9 mouse cellular contexts compared by ENCODE assay signal in genomic region chr10:96722491-96722890, GRCm38 (mm10).
DNase-seq lines count a peak whose midpoint lies in the region; ATAC-seq and TF ChIP-seq lines count a peak whose summit lies in the region.
"Had no signal": no experiment of that assay in that cellular context is flagged by ENCODE, and none has a peak within 500 bp of the region (broad histone marks: within the 10 kb centered on the region; RNA-seq: fewer than 3 reads in every experiment).

No protein-coding gene starts in this region.

- TF ChIP-seq CTCF in ES-Bruce4 (IDR thresholded peaks at IDR 0.05; ENCODE audit: low read depth, low read length) = no peak

- no peak overlapping the region for H3K4me3 ChIP-seq in ES-Bruce4 (ENCODE audit: low read depth, low read length)
- H3K4me3 ChIP-seq in forebrain, embryonic 12.5 days (replicated peaks) = no peak overlapping the region
- no peak overlapping the region for H3K4me3 ChIP-seq in hindbrain, embryonic 11.5 days (ENCODE audit: low read depth, low read length)
- H3K4me3 ChIP-seq in limb, embryonic 12.5 days (replicated peaks) = no peak overlapping the region
- no peak overlapping the region for H3K4me3 ChIP-seq in midbrain, embryonic 12.5 days
- H3K4me3 ChIP-seq: erythroblast, embryonic 14.5 days had no signal

- TF ChIP-seq POLR2A in ES-Bruce4 (IDR thresholded peaks at IDR 0.05; ENCODE audit: insufficient read depth, low read length) = peak; percentile 69

- no peak overlapping the region for H3K4me2 ChIP-seq in forebrain, embryonic 12.5 days
- H3K4me2 ChIP-seq in hindbrain, embryonic 11.5 days (replicated peaks; ENCODE audit: low read depth, low read length) = no peak overlapping the region
- H3K4me2 ChIP-seq in limb, embryonic 12.5 days = no peak overlapping the region
- H3K4me2 ChIP-seq in midbrain, embryonic 12.5 days (replicated peaks) = no peak overlapping the region

- TF ChIP-seq EP300 in ES-Bruce4 (IDR thresholded peaks at IDR 0.05; ENCODE audit: insufficient read depth, low read depth, low read length) = peak; percentile 92

- 31% methylated on average over 9 of the region's 9 CpGs for WGBS in forebrain, embryonic 12.5 days
- WGBS in hindbrain, embryonic 11.5 days = 32% methylated on average over 9 of the region's 9 CpGs
- WGBS in limb, embryonic 12.5 days = 21% methylated on average over 9 of the region's 9 CpGs
- WGBS in midbrain, embryonic 12.5 days = 30% methylated on average over 9 of the region's 9 CpGs

- ATAC-seq in forebrain, embryonic 12.5 days (ENCODE audit: low FRiP score) = peak; percentile 92
- ATAC-seq in hindbrain, embryonic 11.5 days (ENCODE audit: low FRiP score) = peak; percentile 86
- peak; percentile 83 for ATAC-seq in limb, embryonic 12.5 days (ENCODE audit: insufficient number of reproducible peaks, insufficient read depth, low FRiP score, low TSS enrichment, low read depth)
- ATAC-seq in midbrain, embryonic 12.5 days (ENCODE audit: low FRiP score, low read depth) = peak; percentile 86

- no peaks in the 10 kb centered on the region for H3K36me3 ChIP-seq in ES-Bruce4 (ENCODE audit: control insufficient read depth, insufficient read depth, low read length, poor library complexity, severe bottlenecking)
- no peaks in the 10 kb centered on the region for H3K36me3 ChIP-seq in forebrain, embryonic 12.5 days (replicated peaks)
- no peaks in the 10 kb centered on the region for H3K36me3 ChIP-seq in hindbrain, embryonic 11.5 days (ENCODE audit: control insufficient read depth, insufficient read depth, low read length)
- no peaks in the 10 kb centered on the region for H3K36me3 ChIP-seq in limb, embryonic 12.5 days
- no peaks in the 10 kb centered on the region for H3K36me3 ChIP-seq in midbrain, embryonic 12.5 days

- H3K27ac ChIP-seq in ES-Bruce4 (ENCODE audit: insufficient read depth, low read length) = peak overlapping the region; percentile 97
- 0 out of 2 replicates have a peak overlapping the region, but pooled peaks have one; percentile 26 for H3K27ac ChIP-seq in forebrain, embryonic 12.5 days
- no peak overlapping the region for H3K27ac ChIP-seq in hindbrain, embryonic 11.5 days (ENCODE audit: low read depth, low read length)
- H3K27ac ChIP-seq in limb, embryonic 12.5 days = peak overlapping the region; percentile 7; the same call in 1 of the 2 replicates
- H3K27ac ChIP-seq in midbrain, embryonic 12.5 days (replicated peaks) = no peak overlapping the region

- no peaks in the 10 kb centered on the region for H3K27me3 ChIP-seq in ES-Bruce4 (ENCODE audit: control insufficient read depth, insufficient read depth, low read length, poor library complexity, severe bottlenecking)
- no peaks in the 10 kb centered on the region for H3K27me3 ChIP-seq in forebrain, embryonic 12.5 days
- no peaks in the 10 kb centered on the region for H3K27me3 ChIP-seq in hindbrain, embryonic 11.5 days (ENCODE audit: control insufficient read depth, insufficient read depth, low read length)
- H3K27me3 ChIP-seq in limb, embryonic 12.5 days = no peaks in the 10 kb centered on the region
- peaks cover 3% of the 10 kb centered on the region; the same call in 1 of the 2 replicates for H3K27me3 ChIP-seq in midbrain, embryonic 12.5 days

- peak overlapping the region; percentile 33 for H3K9ac ChIP-seq in ES-Bruce4 (ENCODE audit: low read depth, poor library complexity, severe bottlenecking)
- H3K9ac ChIP-seq in forebrain, embryonic 12.5 days = no peak overlapping the region
- H3K9ac ChIP-seq in hindbrain, embryonic 11.5 days (ENCODE audit: low read depth, low read length) = no peak overlapping the region
- no peak overlapping the region for H3K9ac ChIP-seq in limb, embryonic 12.5 days (replicated peaks)
- H3K9ac ChIP-seq in midbrain, embryonic 12.5 days (replicated peaks) = no peak overlapping the region

- no peaks in the 10 kb centered on the region for H3K9me3 ChIP-seq in ES-Bruce4 (replicated peaks; ENCODE audit: control insufficient read depth, insufficient read depth, low read length, poor library complexity, severe bottlenecking)
- H3K9me3 ChIP-seq in forebrain, embryonic 12.5 days = no peaks in the 10 kb centered on the region
- H3K9me3 ChIP-seq in hindbrain, embryonic 11.5 days (ENCODE audit: control insufficient read depth, low read length) = no peaks in the 10 kb centered on the region
- no peaks in the 10 kb centered on the region for H3K9me3 ChIP-seq in limb, embryonic 12.5 days
- no peaks in the 10 kb centered on the region for H3K9me3 ChIP-seq in midbrain, embryonic 12.5 days

- H3K4me1 ChIP-seq in ES-Bruce4 (ENCODE audit: control insufficient read depth, insufficient read depth, low read length) = peaks cover 10% of the 10 kb centered on the region
- peaks cover 35% of the 10 kb centered on the region for H3K4me1 ChIP-seq in forebrain, embryonic 12.5 days
- H3K4me1 ChIP-seq in hindbrain, embryonic 11.5 days (replicated peaks; ENCODE audit: control insufficient read depth, insufficient read depth, low read length) = no peaks in the 10 kb centered on the region; the same call in 1 of the 2 replicates
- peaks cover 33% of the 10 kb centered on the region for H3K4me1 ChIP-seq in limb, embryonic 12.5 days (replicated peaks)
- H3K4me1 ChIP-seq in midbrain, embryonic 12.5 days = peaks cover 38% of the 10 kb centered on the region

- peak; percentile 19 for DNase-seq in c-Kit-positive CD71-positive TER-119-negative erythroid progenitor cells, embryonic 14.5 days (ENCODE audit: low read depth)
- DNase-seq in hindbrain, embryonic 11.5 days (ENCODE audit: low spot score) = peak; percentile 73
- DNase-seq in thymus, postnatal 10 days (ENCODE audit: low spot score in 2 of 2) = peak; percentile 66 to 67
- no peak for DNase-seq in right cerebral cortex, postnatal 36 days (ENCODE audit: low spot score in 2 of 2)

Comparison
In these comparisons a context has a peak if more than half of its experiments do, and no peak if none do; other contexts are left out.
1. H3K27ac ChIP-seq: peak in ES-Bruce4 (single experiment), forebrain, embryonic 12.5 days (single experiment) and limb, embryonic 12.5 days (single experiment); none in hindbrain, embryonic 11.5 days (single experiment) and midbrain, embryonic 12.5 days (single experiment).
2. DNase-seq: peak in c-Kit-positive CD71-positive TER-119-negative erythroid progenitor cells, embryonic 14.5 days (single experiment), hindbrain, embryonic 11.5 days (single experiment) and thymus, postnatal 10 days (2 of 2); none in right cerebral cortex, postnatal 36 days (0 of 2).
3. Peak in every context shown above with its lines, with median percentiles within 50 percentile points of each other: ATAC-seq.